Mouse (Mus musculus) embryo, embryonic 9.5 days (tissue): ENCODE measurements at regions not wholly inside any gene's neighbourhood (a gene's known extent, or its start where the extent isn't known, plus 50 kb on each side); places are given as distances from the start of the nearest gene placed in this dataset.

Experiments
- DNase-seq: peaks from one replicate; pipeline ENCODE4 v3.0.0-alpha.2; 2017; ENCODE audit errors: extremely low spot score

GRCm38 (mm10) chr11:84638353-84638752, 113.0 kb upstream of the Lhx1 start:
- no peak for DNase-seq

GRCm38 (mm10) chr11:84637268-84637667, 111.9 kb upstream of the Lhx1 start:
- DNase-seq = no peak

GRCm38 (mm10) chr11:84634990-84635389, 109.7 kb upstream of the Lhx1 start:
- DNase-seq = no peak

GRCm38 (mm10) chr11:84633300-84633699, 108.0 kb upstream of the Lhx1 start:
- no peak for DNase-seq

DNA sequence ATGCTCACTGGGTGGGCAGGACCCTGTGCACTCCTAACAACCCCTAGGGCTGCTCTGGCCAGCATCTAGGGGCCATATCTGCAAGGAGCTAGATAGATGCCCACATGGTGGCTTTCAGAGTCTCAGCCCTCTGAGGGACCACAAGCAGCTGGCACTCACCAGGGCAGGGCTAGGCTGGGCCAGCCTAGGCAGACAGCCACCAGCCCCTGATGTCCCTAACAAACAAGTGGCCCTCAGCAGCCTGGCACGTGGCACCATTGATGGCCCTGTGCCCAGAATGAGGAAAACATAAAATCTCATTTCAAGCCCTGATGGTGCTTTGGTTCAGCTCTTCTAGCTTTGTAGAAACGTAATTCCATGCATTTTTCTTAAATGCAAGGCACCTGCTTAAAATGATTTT, 102.8 kb upstream of the Lhx1 start:
- DNase-seq = no peak

DNA sequence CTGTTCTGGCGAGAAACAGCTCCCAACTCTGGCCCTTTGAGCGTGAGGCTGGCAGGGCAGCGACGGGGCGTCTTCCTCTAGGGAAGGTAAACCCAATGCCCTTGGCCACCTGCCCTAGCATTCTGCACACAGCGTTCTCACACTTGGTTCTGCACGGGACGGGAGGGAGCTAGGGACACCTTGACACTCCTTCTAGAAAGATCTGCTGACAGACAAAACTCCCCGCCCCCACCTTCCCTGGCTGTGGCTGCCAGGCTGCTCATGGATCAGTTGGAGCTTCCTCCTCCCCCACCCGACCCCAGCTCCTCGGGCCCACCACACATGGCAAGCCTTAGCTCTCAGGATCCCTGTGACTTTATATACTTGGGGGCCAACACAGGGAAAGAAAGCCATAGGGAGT, 102.3 kb upstream of the Lhx1 start:
- no peak for DNase-seq

- DNase-seq = no peak
Observed at GRCm38 (mm10) chr11:84627259-84627658, 101.9 kb upstream of the Lhx1 start.

DNA sequence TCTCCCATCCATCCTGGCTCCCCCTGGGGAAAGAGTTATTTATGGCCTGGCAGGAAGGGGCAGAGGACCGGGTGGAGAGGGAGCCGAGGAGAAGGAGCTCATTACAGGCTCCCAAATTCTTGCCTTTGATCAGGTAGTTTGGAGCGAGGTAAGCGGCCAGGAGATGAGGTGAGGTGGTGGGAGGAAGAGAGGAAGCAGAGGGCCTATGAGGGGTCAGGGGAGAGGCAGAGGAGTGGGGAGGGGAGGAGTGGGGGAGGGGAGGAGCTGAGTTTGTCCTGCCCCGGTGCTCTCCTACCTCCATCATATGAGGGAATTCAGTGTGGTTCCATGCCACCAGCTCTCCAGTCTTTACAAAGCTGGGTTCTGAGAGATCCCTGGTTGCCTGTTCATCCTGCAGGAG, 98.8 kb upstream of the Lhx1 start:
- no peak for DNase-seq

- DNase-seq = no peak
Observed at GRCm38 (mm10) chr11:84619713-84620112, 94.4 kb upstream of the Lhx1 start.

DNA sequence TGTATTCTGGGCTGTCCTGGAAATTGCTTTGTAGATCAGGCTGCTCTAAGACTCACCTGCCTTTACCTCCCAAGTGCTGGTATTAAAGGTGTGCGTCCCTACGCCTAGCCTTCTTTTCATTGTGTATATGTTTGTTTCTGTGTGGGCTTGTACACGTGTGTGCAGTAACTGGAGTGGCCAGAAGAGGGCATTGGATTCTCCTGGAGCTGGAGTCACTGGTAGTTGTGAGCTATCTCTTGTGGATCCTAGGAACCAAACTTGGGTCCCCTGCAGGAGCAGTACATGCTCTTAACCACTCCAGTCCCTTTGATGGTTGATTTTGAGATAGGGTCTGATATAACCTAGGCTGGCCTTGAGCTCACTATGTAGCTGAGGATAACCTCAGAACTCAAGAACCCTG, 93.2 kb upstream of the Lhx1 start:
- no peak for DNase-seq

GRCm38 (mm10) chr11:84612982-84613720, 87.8 kb upstream of the Lhx1 start:
- DNase-seq = no peak

GRCm38 (mm10) chr11:84611625-84611879, 86.2 kb upstream of the Lhx1 start:
- no peak for DNase-seq

- no peak for DNase-seq
Observed at GRCm38 (mm10) chr11:84610774-84611624, 85.7 kb upstream of the Lhx1 start.

- DNase-seq = no peak
Observed at GRCm38 (mm10) chr11:84604781-84605180, 79.4 kb upstream of the Lhx1 start.

DNA sequence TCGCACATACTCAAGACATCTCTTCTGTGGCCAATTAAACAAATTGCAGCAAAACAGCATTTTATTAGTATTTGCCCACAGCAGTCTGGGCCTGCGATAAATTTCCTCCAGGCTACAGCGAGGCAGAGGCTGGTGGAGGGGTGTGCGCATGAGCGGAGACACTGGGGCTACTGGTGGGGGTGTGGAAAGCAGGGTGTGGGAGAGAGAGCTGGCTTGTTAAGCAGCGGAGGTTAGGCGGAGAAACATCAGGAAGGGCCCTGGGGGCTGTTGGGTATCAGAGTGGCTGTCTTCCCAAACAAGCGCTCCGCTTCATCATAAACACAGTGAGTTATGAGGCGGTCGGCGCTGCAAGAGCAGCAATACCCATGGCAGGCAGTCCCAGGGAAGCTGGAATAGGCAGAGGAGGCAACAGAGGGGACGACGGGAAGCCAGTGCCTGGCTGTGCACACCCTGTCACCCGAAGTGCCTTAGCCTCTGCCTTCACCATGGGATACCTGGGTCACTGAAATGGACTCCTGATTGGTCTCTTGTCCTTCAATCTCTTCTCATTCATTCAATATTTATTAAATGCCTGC, 74.0 kb upstream of the Lhx1 start:
- no peak for DNase-seq

DNA sequence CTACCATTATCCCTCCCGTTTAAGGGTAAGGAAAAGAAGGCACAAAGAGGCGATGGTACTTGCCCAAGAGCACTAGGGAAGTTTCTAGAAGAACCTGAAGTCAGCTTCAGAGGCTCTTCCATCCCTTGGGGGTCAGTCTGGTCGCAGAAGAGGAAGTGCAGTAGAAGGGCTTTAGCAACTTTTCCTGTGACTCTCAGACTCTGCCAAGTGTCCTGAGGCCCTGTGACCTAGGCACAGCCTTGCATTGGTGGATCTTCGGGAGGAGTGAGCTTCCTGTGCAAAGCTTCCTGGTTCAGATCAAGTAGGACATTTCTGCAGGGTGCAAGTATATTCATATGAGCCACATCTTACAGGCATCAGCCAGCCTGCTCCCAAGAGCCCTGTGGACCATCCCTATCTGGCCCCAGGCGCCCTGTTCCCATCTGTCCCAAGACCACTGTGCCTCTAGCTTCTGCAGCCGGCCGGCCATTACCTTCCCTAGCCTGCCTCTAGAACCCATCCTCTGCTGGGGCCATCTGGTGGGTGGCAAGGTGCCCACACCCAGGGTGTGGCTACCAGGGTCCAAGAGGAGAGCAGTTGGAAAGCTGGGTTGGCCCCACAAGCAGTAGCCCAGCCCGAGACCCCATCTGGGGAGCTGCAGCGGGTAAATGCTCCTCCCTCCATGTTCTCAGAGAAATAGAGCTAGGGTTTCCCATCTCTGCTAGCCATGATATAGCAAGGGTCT, 72.4 kb upstream of the Lhx1 start:
- no peak for DNase-seq

- DNase-seq = no peak
Observed at GRCm38 (mm10) chr11:84592715-84593339, 67.5 kb upstream of the Lhx1 start.

DNA sequence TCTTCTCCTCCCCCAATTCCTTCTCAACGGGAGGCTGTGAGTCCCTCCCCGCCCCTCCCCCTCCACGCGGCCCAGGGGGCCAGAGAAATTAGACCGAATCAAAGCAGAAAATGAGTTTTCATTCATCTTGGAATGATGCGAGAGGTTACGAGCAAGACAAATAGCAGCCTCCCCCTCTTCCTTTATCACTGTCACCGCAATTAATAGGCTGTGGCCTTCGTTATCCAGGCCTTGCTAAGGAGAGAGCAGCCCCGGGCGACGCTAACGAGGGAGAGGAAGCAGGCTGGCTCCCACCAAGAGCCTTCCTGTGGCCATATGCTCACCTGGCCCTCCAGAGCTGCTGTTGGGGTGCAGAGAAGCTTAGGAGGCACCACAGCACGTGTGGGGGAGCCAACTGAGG, 61.8 kb upstream of the Lhx1 start:
- DNase-seq = no peak

DNA sequence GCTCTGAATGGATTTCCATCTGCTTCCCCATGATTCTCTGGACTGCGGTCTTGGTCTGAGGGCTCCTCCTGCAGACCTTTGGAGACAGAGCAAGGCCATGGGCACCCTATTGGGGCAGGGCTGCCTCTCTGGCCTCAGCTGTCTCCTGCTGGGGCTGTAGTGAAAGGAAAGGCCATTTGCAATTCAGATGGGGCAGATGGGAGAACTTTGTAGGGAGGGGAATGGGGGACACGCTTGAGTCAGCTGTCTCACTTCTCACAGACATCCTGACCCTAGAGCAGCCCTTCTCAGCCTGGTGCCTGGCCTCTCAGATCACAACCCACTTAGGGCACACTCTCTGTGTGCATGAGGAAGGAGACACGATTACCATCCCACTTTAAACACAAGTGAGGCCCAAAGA, 60.3 kb upstream of the Lhx1 start:
- DNase-seq = no peak

- no peak for DNase-seq
Observed at GRCm38 (mm10) chr11:84578805-84579541, 53.6 kb upstream of the Lhx1 start.
